Mouse (Mus musculus) midbrain, postnatal 0 days (tissue): ENCODE results near the gene Prlh. TPM values are rescaled to one million over a fixed set of nuclear protein-coding genes. Genes with fewer than 3 reads are reported as not detected.

Experiments
- ATAC-seq: fragments of 200-750 bp; cut with Nextera tagmentation; 2 replicates; pipeline ENCODE4 v1.8.0; 2017; ENCODE audit warnings: moderate number of reproducible peaks, mild to moderate bottlenecking, moderate TSS enrichment, moderate library complexity; ENCODE audit not compliant: low FRiP score
- DNase-seq: peaks from one replicate; pipeline ENCODE4 v3.0.0-alpha.2; 2015; ENCODE audit warnings: low spot score
- H3K27ac ChIP-seq: fragments of 300-500 bp; sonication (generic); 2 replicates; pipeline ENCODE4 v1.5.1; 2014; ENCODE audit warnings: low read depth, mild to moderate bottlenecking, low read length, mixed read lengths
- H3K27me3 ChIP-seq: fragments of 300-500 bp; sonication (generic); 2 replicates; pipeline ENCODE4 v1.6.1; 2014; ENCODE audit warnings: low read length, control low read depth, mixed read lengths; ENCODE audit not compliant: insufficient read depth
- H3K36me3 ChIP-seq: fragments of 300-500 bp; sonication (generic); 2 replicates; pipeline ENCODE4 v1.6.1; 2014; ENCODE audit warnings: low read length, control low read depth, mixed read lengths; ENCODE audit not compliant: insufficient read depth
- H3K4me1 ChIP-seq: fragments of 300-500 bp; sonication (generic); 2 replicates; pipeline ENCODE4 v1.6.1; 2014; ENCODE audit warnings: mild to moderate bottlenecking, control low read depth, antibody characterized with exemption, low read length, mixed read lengths; ENCODE audit not compliant: insufficient read depth
- H3K4me2 ChIP-seq: fragments of 300-500 bp; sonication (generic); 2 replicates; pipeline ENCODE4 v1.6.1; 2014; ENCODE audit warnings: low read depth, mild to moderate bottlenecking, low read length, mixed read lengths; ENCODE audit not compliant: poor library complexity, severe bottlenecking
- H3K4me3 ChIP-seq: fragments of 300-500 bp; sonication (generic); 2 replicates; pipeline ENCODE4 v1.5.1; 2014; ENCODE audit warnings: low read depth, mild to moderate bottlenecking, low read length, moderate library complexity
- H3K9ac ChIP-seq: fragments of 300-500 bp; sonication (generic); replicated peaks from 2 replicates; pipeline ENCODE4 v1.6.1; 2014; ENCODE audit warnings: mild to moderate bottlenecking, low read length, moderate library complexity, mixed read lengths; ENCODE audit not compliant: poor library complexity, severe bottlenecking
- H3K9me3 ChIP-seq: fragments of 300-500 bp; sonication (generic); 2 replicates; pipeline ENCODE4 v1.6.1; 2016; ENCODE audit warnings: low read length, control low read depth
- CTCF ChIP-seq: IDR thresholded peaks from 2 replicates; pipeline ENCODE4 v1.5.1; 2016; ENCODE audit warnings: antibody characterized with exemption, mild to moderate bottlenecking
- WGBS: fragments of 180-500 bp; shearing (Covaris S2); extraction: QIAGEN DNeasy Blood & Tissue Kit; methylation state at CpG from one replicate; pipeline ENCODE4 v1.1.7; 2014; 5-methylcytosine and 5-hydroxymethylcytosine counted together
- polyA plus RNA-seq: library from polyadenylated mRNA; unstranded; fragments of >200 nt; fragmentation: Nextera tagmentation; extraction: Ambion mirVana; gene quantifications from 2 replicates; pipeline ENCODE4 v1.2.1, GENCODE M21; 2015
- total RNA-seq: library from RNA; depleted of rRNA; stranded (reverse); fragments of >200 nt; gene quantifications from 2 replicates; pipeline ENCODE4 v1.2.3, GENCODE M21; 2014

Prlh gene
- total and polyA plus RNA-seq, 2 experiments from 2014 or later = not detected

DNA sequence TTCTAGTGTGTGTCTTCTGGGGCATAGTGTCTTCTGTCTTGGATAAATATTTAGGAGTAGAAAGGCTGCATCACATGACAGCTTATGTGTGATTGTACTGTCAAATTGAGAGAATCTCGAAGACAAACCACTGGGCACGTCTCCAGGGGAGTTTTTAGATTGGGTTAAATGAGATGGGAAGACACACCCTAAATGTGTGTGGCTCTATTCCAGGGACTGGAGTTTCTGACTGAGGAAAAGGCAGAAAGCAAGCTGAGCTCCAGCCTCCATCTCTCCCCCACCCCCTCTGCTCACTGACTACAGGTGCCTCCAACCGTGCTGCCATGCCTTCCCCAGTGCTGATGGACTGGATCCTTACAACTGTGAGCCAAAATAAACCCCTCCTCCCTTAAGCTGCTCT is 28.4 kb downstream of the Prlh start:
- ATAC-seq (no peak), DNase-seq (no peak)
- no peak overlapping the region for H3K9ac ChIP-seq
- no peak overlapping the region for H3K27ac ChIP-seq
- no peaks in the 10 kb centered on the region for H3K36me3 ChIP-seq
- H3K4me1 ChIP-seq = no peaks in the 10 kb centered on the region
- no peaks in the 10 kb centered on the region for H3K27me3 ChIP-seq
- no peaks in the 10 kb centered on the region for H3K9me3 ChIP-seq
- no peak for TF ChIP-seq CTCF
- whole genome bisulfite sequencing = 78% methylated on average over 3 of the region's 3 CpGs
- H3K4me3 ChIP-seq = no peak overlapping the region
- H3K4me2 ChIP-seq = no peak overlapping the region

GRCm38 (mm10) chr1:90995916-90996315 is 43.0 kb downstream of the Prlh start:
- H3K9me3 ChIP-seq = no peaks in the 10 kb centered on the region
- no peak for TF ChIP-seq CTCF
- H3K9ac ChIP-seq = no peak overlapping the region
- no peak for DNase-seq
- ATAC-seq = no peak
- H3K27ac ChIP-seq = no peak overlapping the region
- H3K36me3 ChIP-seq = no peaks in the 10 kb centered on the region
- no peaks in the 10 kb centered on the region for H3K27me3 ChIP-seq
- H3K4me2 ChIP-seq = no peak overlapping the region
- H3K4me3 ChIP-seq = no peak overlapping the region
- 0 out of 2 replicates have a peak, but pooled peaks cover 5% of the 10 kb centered on the region for H3K4me1 ChIP-seq
- WGBS = 96% methylated on average over 1 of the region's 1 CpGs

GRCm38 (mm10) chr1:90997136-90997535 is 44.2 kb downstream of the Prlh start:
- Histone ChIP-seq H3K27ac (no peak overlapping the region), H3K4me2 (no peak overlapping the region), H3K9ac (no peak overlapping the region), H3K36me3 (no peaks in the 10 kb centered on the region), H3K27me3 (no peaks in the 10 kb centered on the region), H3K4me1 (peaks cover 10% of the 10 kb centered on the region; the same call in 1 of the 2 replicates), H3K4me3 (no peak overlapping the region), H3K9me3 (no peaks in the 10 kb centered on the region)
- no peak for TF ChIP-seq CTCF
- no peak for DNase-seq
- WGBS = 80% methylated on average over 4 of the region's 4 CpGs
- no peak for ATAC-seq

GRCm38 (mm10) chr1:90997641-90998040 is 44.7 kb downstream of the Prlh start:
- H3K9ac ChIP-seq = peak overlapping the region; percentile 87; the same call in 1 of the 2 replicates

DNA sequence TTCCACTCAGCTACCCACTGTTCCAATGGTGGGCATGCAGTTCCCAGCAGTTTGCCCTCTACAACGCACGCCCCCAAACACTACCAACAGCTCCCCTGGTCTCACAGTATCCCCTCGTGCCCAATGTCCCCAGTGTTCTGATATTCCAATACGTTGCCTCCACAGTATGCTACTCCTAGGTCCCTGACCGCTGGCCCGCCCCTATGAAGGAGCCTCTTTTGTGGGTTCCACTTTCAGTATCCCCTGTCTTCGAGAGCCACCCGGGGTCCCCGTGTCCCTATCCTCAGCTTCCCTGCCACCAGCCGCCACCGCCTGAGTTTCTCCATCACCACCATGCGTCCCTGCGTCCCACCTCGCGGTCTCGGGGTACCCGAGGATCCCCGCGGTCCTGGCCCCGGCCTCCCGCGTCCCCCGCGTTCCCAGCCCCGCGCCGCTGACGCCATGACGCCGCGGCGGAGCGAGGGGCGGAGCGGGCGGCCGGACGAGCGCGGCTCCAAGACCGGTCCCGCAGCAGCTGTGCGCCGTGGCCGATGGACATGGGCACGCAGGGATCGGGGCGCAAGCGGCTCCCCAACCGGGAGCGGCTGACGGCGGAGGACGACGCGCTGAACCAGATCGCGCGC is 45.5 kb downstream of the Prlh start, which contains the start of gene Lrrfip1:
Lrrfip1 (plus strand) TSS at position 470 of the 623 bp plus-strand sequence.
- WGBS = 2% methylated on average over 59 of the region's 59 CpGs

More at GRCm38 (mm10) chr1:90997641-90998040, 44.7 kb downstream of the Prlh start:
- Histone ChIP-seq H3K4me1 (peaks cover 12% of the 10 kb centered on the region; the same call in 1 of the 2 replicates), H3K9me3 (no peaks in the 10 kb centered on the region), H3K27me3 (no peaks in the 10 kb centered on the region), H3K4me3 (peak overlapping the region; percentile 87; the same call in 1 of the 2 replicates), H3K27ac (no peak overlapping the region), H3K36me3 (no peaks in the 10 kb centered on the region), H3K4me2 (peak overlapping the region; percentile 86)
- DNase-seq (no peak), ATAC-seq (no peak)
- TF ChIP-seq CTCF = no peak
- WGBS = 92% methylated on average over 5 of the region's 5 CpGs

GRCm38 (mm10) chr1:90998891-90999611 is 46.1 kb downstream of the Prlh start:
- WGBS = 2% methylated on average over 41 of the region's 41 CpGs
- Histone ChIP-seq H3K9ac (peak overlapping the region; percentile 87), H3K4me2 (peak overlapping the region; percentile 86), H3K9me3 (no peaks in the 10 kb centered on the region), H3K4me3 (peak overlapping the region; percentile 87), H3K27ac (peak overlapping the region; percentile 69), H3K36me3 (no peaks in the 10 kb centered on the region), H3K27me3 (no peaks in the 10 kb centered on the region), H3K4me1 (peaks cover 12% of the 10 kb centered on the region; the same call in 1 of the 2 replicates)
- DNase-seq (peak; percentile 49), ATAC-seq (peak; percentile 79)
- no peak for TF ChIP-seq CTCF

More for the DNA sequence above, 45.5 kb downstream of the Prlh start, which contains the start of gene Lrrfip1:
- peak within 1 kb of the TSS; percentile 87 for H3K9ac ChIP-seq
- H3K4me3 ChIP-seq = peak within 1 kb of the TSS; percentile 87
- DNase-seq (peak; percentile 63), ATAC-seq (peak; percentile 87)
- H3K27me3 ChIP-seq = no peaks in the 10 kb centered on the region
- H3K4me2 ChIP-seq = peak within 1 kb of the TSS; percentile 86
- H3K36me3 ChIP-seq = no peaks in the 10 kb centered on the region
- no peak for TF ChIP-seq CTCF
- H3K9me3 ChIP-seq = no peaks in the 10 kb centered on the region
- H3K4me1 ChIP-seq = peaks cover 12% of the 10 kb centered on the region; the same call in 1 of the 2 replicates
- H3K27ac ChIP-seq = peak within 1 kb of the TSS; percentile 69
